In the genomic region with DNA sequence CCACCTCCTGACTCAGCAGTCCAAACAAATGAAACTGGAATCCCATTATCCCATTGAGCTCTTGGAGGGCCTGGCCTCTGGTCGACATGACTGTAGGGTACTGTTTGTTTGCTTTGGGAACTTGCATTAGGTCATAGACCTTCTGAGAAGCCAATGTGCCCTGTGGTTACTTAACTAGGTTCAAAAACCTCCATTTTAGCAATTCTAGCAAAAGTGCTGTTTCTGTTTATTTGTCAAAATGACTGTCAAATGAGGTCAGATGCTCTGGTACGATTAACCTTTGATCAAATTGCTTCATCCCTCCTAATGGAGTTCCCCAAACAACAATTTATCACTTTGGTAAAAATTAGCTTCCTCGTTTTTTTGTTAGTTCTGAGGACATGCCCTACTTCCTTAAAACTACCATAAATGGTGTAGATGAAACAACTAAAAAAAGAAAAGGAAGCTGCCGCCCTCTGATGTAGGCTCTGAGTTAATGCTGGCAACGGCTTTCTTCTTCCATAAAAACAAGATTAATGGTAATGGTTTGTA, we compare ENCODE assay signal across 1 mouse cellular context.
TF ChIP-seq lines count a peak whose summit lies in the region.

No protein-coding gene starts in this region.

TF ChIP-seq in MEL, 35 proteins besides CTCF, POLR2A, EP300 and RAD21 (continued from another document):
- no peak for TF ChIP-seq GABPA (IDR thresholded peaks at IDR 0.05; ENCODE audit: low read depth, low read length)
- peak; percentile 79 for TF ChIP-seq MEF2A (IDR thresholded peaks at IDR 0.05; ENCODE audit: extremely low read depth, insufficient replicate concordance, low read depth, low read length, poor library complexity, severe bottlenecking)
- no peak for TF ChIP-seq USF2 (IDR thresholded peaks at IDR 0.05; ENCODE audit: borderline replicate concordance in 1 of 2, insufficient read depth in 1 of 2, low read depth in 1 of 2, low read length in 2 of 2)
- no peak for TF ChIP-seq NRF1 (IDR thresholded peaks at IDR 0.05; ENCODE audit: insufficient read depth, low read depth, low read length, poor library complexity, severe bottlenecking)
- TF ChIP-seq NELFE (IDR thresholded peaks at IDR 0.05; ENCODE audit: low read depth, low read length), result no peak
- TF ChIP-seq RCOR1 (IDR thresholded peaks at IDR 0.05; ENCODE audit: low read depth, low read length), result no peak
- peak; percentile 90 for TF ChIP-seq ZNF384 (IDR thresholded peaks at IDR 0.05; ENCODE audit: low read depth, low read length)
- peak; percentile 96 for TF ChIP-seq SIN3A (IDR thresholded peaks at IDR 0.05; ENCODE audit: low read length)
- peak; percentile 46; the same call in 1 of the 2 replicates for TF ChIP-seq HCFC1 (IDR thresholded peaks at IDR 0.05; ENCODE audit: low read depth, low read length)
- TF ChIP-seq ZKSCAN1 (IDR thresholded peaks at IDR 0.05; ENCODE audit: low read depth, low read length), result peak; percentile 15; the same call in 1 of the 2 replicates
- TF ChIP-seq USF1 (IDR thresholded peaks at IDR 0.05; ENCODE audit: low read depth, low read length), result no peak
- TF ChIP-seq MAZ (IDR thresholded peaks at IDR 0.05; ENCODE audit: low read depth, low read length), result no peak
- TF ChIP-seq POLR2AphosphoS5 (IDR thresholded peaks at IDR 0.05; ENCODE audit: borderline replicate concordance, low read depth, low read length), result no peak
- TF ChIP-seq POLR2AphosphoS2 (IDR thresholded peaks at IDR 0.05; ENCODE audit: low read length), result no peak
- TF ChIP-seq CHD1 (IDR thresholded peaks at IDR 0.05; ENCODE audit: low read depth, low read length), result peak; percentile 92; the same call in 1 of the 2 replicates
- peak; percentile 6; the same call in 1 of the 2 replicates for TF ChIP-seq ZC3H11A (IDR thresholded peaks at IDR 0.05; ENCODE audit: low read depth, low read length)
- 0 out of 2 replicates have a peak, but pooled peaks have one; percentile 44 for TF ChIP-seq MAX (IDR thresholded peaks at IDR 0.05; ENCODE audit: low read length)
- TF ChIP-seq ETS1 (IDR thresholded peaks at IDR 0.05; ENCODE audit: low read depth, low read length), result peak; percentile 92
- no peak for TF ChIP-seq CHD2 (IDR thresholded peaks at IDR 0.05; ENCODE audit: low read length)
- TF ChIP-seq UBTF (IDR thresholded peaks at IDR 0.05; ENCODE audit: borderline replicate concordance, insufficient read depth, low read depth, low read length), result no peak
